Mouse (Mus musculus): ENCODE measurements at regions not wholly inside any gene's neighbourhood (a gene's known extent, or its start where the extent isn't known, plus 50 kb on each side); places are given as distances from the start of the nearest gene placed in this dataset.

DNA sequence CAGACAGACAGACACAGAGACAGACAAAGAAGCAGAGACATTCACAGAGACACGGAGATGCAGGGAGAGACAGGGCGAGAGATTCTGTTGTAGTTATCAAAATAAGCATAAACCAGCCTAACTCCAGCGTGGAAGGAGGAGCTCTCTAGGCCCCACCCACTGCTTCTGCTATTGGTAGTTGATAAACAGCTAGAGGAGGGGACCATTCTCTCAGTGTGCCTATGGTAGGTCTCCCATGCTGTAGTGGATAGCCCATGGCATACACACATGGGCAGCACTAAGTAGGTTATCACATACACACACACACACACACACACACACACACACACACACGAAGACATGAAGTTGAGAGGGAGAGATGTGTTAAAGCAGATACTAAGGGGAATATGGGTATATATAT lies 115.7 kb upstream of the Man2a1 start:
- Histone ChIP-seq H3K79me2 (replicated peaks; ENCODE audit: control insufficient read depth, extremely low read depth, insufficient read depth, poor library complexity, severe bottlenecking) (no peaks in the 10 kb centered on the region), H3K4me3 (replicated peaks in 1 of 3; ENCODE audit: low read depth in 2 of 3, low read length in 2 of 3, poor library complexity in 1 of 3) (no peak overlapping the region), H3K27me3 (replicated peaks) (no peaks in the 10 kb centered on the region), H3K4me1 (ENCODE audit: control insufficient read depth in 1 of 2, insufficient read depth in 2 of 2) (no peaks in the 10 kb centered on the region), H3K27ac (ENCODE audit: insufficient read depth, low read depth) (no peak overlapping the region), H3K4me2 (ENCODE audit: insufficient read depth, low read depth, poor library complexity, severe bottlenecking) (no peak overlapping the region), H3K9me3 (replicated peaks; ENCODE audit: low read length) (no peaks in the 10 kb centered on the region), H3K36me3 (replicated peaks in 1 of 2; ENCODE audit: control insufficient read depth in 1 of 2, insufficient read depth in 1 of 2, low read length in 1 of 2) (no peaks in the 10 kb centered on the region), H3K9ac (ENCODE audit: insufficient read depth, low read depth) (no peak overlapping the region)
- DNase-seq (ENCODE audit: extremely low read depth), result no peak
- dilution Hi-C loops (cut with MboI; ENCODE audit: extremely low pct_ligation_motif_present, extremely low pct_unique_long_range_greater_than_20kb, low sequenced_read_pairs) (no loop called here), in situ Hi-C loops (cut with MboI; ENCODE audit: low pct_ligation_motif_present, low pct_unique_long_range_greater_than_20kb, low sequenced_read_pairs) (no loop called here)
- TF ChIP-seq MEF2A (IDR thresholded peaks at IDR 0.05; ENCODE audit: borderline replicate concordance, low read depth, low read length) (no peak), NRF1 (IDR thresholded peaks at IDR 0.05; ENCODE audit: low read depth, low read length) (no peak), RCOR1 (conservative IDR thresholded peaks at IDR 0.05; ENCODE audit: low read depth, low read length) (no peak), TBP (conservative IDR thresholded peaks at IDR 0.05; ENCODE audit: low read depth, low read length) (no peak), HCFC1 (IDR thresholded peaks at IDR 0.05; ENCODE audit: low read depth, low read length) (no peak), USF1 (IDR thresholded peaks at IDR 0.05; ENCODE audit: low read depth, low read length) (no peak), NELFE (IDR thresholded peaks at IDR 0.05; ENCODE audit: low read depth, low read length) (no peak), RAD21 (IDR thresholded peaks at IDR 0.05; ENCODE audit: low read depth, low read length) (no peak), BHLHE40 (IDR thresholded peaks at IDR 0.05; ENCODE audit: low read depth, low read length) (no peak), JUND (conservative IDR thresholded peaks at IDR 0.05; ENCODE audit: low read depth, low read length) (no peak), POLR2A (IDR thresholded peaks at IDR 0.05; ENCODE audit: low read depth, low read length) (no peak), ZNF384 (IDR thresholded peaks at IDR 0.05; ENCODE audit: low read depth, low read length) (no peak), MAFK (IDR thresholded peaks at IDR 0.05; ENCODE audit: insufficient replicate concordance, low read length) (no peak)

DNA sequence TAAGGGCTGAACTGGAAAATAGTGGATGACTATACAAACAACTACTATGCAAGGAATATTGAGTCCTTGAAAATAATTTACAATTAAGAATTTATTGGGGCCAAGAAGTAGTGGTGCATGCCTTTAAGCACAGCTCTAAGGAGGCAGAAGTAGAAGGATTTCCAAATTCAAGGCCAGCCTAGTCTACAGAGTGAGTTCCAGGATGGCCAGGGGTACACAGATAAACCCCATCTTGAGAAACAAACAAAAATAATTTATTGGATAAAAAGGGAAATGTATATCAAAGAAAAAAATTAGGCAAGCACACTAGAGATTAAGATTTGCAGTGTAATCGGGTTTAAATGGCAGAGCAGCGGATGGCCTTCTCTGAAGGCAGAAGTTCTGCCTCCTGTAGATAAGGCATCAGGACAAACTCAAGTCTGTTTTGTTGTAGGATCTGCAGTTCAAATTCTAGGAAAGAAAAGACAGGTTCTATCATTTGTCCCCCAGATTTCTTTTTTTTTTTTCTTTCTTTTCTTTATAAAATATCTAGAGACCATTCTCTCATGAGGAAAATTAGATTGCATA lies 110.7 kb upstream of the Man2a1 start:
- dilution Hi-C loops (cut with MboI; ENCODE audit: extremely low pct_ligation_motif_present, extremely low pct_unique_long_range_greater_than_20kb, low sequenced_read_pairs), result no loop called here
- in situ Hi-C loops (cut with MboI; ENCODE audit: low pct_ligation_motif_present, low pct_unique_long_range_greater_than_20kb, low sequenced_read_pairs), result no loop called here
- H3K4me3 ChIP-seq (replicated peaks in 1 of 3; ENCODE audit: low read depth in 2 of 3, low read length in 2 of 3, poor library complexity in 1 of 3), result no peak overlapping the region
- no peak for DNase-seq (ENCODE audit: extremely low read depth)
- H3K79me2 ChIP-seq (replicated peaks; ENCODE audit: control insufficient read depth, extremely low read depth, insufficient read depth, poor library complexity, severe bottlenecking), result no peaks in the 10 kb centered on the region
- H3K9me3 ChIP-seq (replicated peaks; ENCODE audit: low read length), result no peaks in the 10 kb centered on the region
- no peak for TF ChIP-seq MXI1 (IDR thresholded peaks at IDR 0.05; ENCODE audit: low read depth, low read length)
- no peak for TF ChIP-seq ETS1 (conservative IDR thresholded peaks at IDR 0.05; ENCODE audit: low read depth, low read length)
- TF ChIP-seq USF1 (IDR thresholded peaks at IDR 0.05; ENCODE audit: low read depth, low read length), result no peak
- TF ChIP-seq BHLHE40 (IDR thresholded peaks at IDR 0.05; ENCODE audit: low read depth, low read length), result no peak
- H3K27ac ChIP-seq (ENCODE audit: insufficient read depth, low read depth), result no peak overlapping the region
- no peak overlapping the region for H3K9ac ChIP-seq (ENCODE audit: insufficient read depth, low read depth)
- no peaks in the 10 kb centered on the region for H3K27me3 ChIP-seq (replicated peaks)
- H3K4me1 ChIP-seq (ENCODE audit: control insufficient read depth in 1 of 2, insufficient read depth in 2 of 2), result peaks cover 5 to 6% of the 10 kb centered on the region in 2 experiments
- no peak overlapping the region for H3K4me2 ChIP-seq (ENCODE audit: insufficient read depth, low read depth, poor library complexity, severe bottlenecking)
- H3K36me3 ChIP-seq (replicated peaks in 1 of 2; ENCODE audit: control insufficient read depth in 1 of 2, insufficient read depth in 1 of 2, low read length in 1 of 2), result no peaks in the 10 kb centered on the region
